In genomic region chr11:100006624-100007023, GRCm38 (mm10) we compare ENCODE assay signal across 14 mouse cellular contexts. TPM values are rescaled to one million over a fixed set of nuclear protein-coding genes. Genes with fewer than 3 reads are reported as not detected.
A peak's percentile ranks its signal among the peaks of the same experiment; 100 is the strongest.
DNase-seq lines count a peak whose midpoint lies in the region; TF ChIP-seq lines count a peak whose summit lies in the region.
"Had no signal": no experiment of that assay in that cellular context is flagged by ENCODE, and none has a peak within 500 bp of the region (broad histone marks: within the 10 kb centered on the region; RNA-seq: fewer than 3 reads in every experiment).

No protein-coding gene starts in this region.

- no peak overlapping the region for H3K4me3 ChIP-seq in kidney, adult 2 months (ENCODE audit: insufficient read depth, low read depth, low read length)
- no peak overlapping the region for H3K4me3 ChIP-seq in thymus, adult 2 months (ENCODE audit: control insufficient read depth, insufficient read depth, low read length)
- H3K4me3 ChIP-seq in bone marrow, adult 2 months (replicated peaks; ENCODE audit: control insufficient read depth, low read depth, low read length) = no peak overlapping the region
- H3K4me3 ChIP-seq: limb, embryonic 10.5 days; stomach, embryonic 15.5 days had no signal

- no peaks in the 10 kb centered on the region for H3K4me1 ChIP-seq in kidney, adult 2 months (ENCODE audit: control insufficient read depth, insufficient read depth, low read length)
- H3K4me1 ChIP-seq in thymus, adult 2 months (replicated peaks; ENCODE audit: control insufficient read depth, insufficient read depth, low read length) = no peaks in the 10 kb centered on the region
- H3K4me1 ChIP-seq in bone marrow, adult 2 months (ENCODE audit: control insufficient read depth, insufficient read depth, low read length) = no peaks in the 10 kb centered on the region
- H3K4me1 ChIP-seq: limb, embryonic 10.5 days; stomach, embryonic 15.5 days had no signal

- WGBS in kidney, adult 2 months = 55% methylated on average over 3 of the region's 3 CpGs
- 59% methylated on average over 3 of the region's 3 CpGs for WGBS in thymus, adult 2 months
- 50% methylated on average over 3 of the region's 3 CpGs for WGBS in bone marrow, adult 2 months

- DNase-seq in kidney, adult 2 months = no peak
- DNase-seq in kidney, adult 8-10 months = no peak
- DNase-seq in thymus, postnatal 4 days = peak; percentile 37
- no peak for DNase-seq in thymus, adult 2 months
- DNase-seq in spleen, postnatal 36 days (ENCODE audit: low spot score in 2 of 2) = no peak
- DNase-seq in right cerebral cortex, postnatal 10 days (ENCODE audit: low spot score in 2 of 2) = no peak
- DNase-seq: cerebellum, adult 2 months had no signal

- no peaks in the 10 kb centered on the region for H3K36me3 ChIP-seq in kidney, adult 2 months (ENCODE audit: control insufficient read depth, insufficient read depth, low read length)
- H3K36me3 ChIP-seq in thymus, adult 2 months (ENCODE audit: control insufficient read depth, insufficient read depth, low read length) = no peaks in the 10 kb centered on the region
- H3K36me3 ChIP-seq: limb, embryonic 10.5 days; stomach, embryonic 15.5 days had no signal

- H3K27ac ChIP-seq in kidney, adult 2 months (ENCODE audit: insufficient read depth, low read depth, low read length) = no peak overlapping the region
- no peak overlapping the region for H3K27ac ChIP-seq in thymus, adult 2 months (ENCODE audit: control insufficient read depth, insufficient read depth, low read length)
- H3K27ac ChIP-seq in bone marrow, adult 2 months (ENCODE audit: control insufficient read depth, insufficient read depth, low read depth, low read length, poor library complexity) = no peak overlapping the region
- H3K27ac ChIP-seq: hindbrain, embryonic 14.5 days; limb, embryonic 10.5 days had no signal

- H3K27me3 ChIP-seq in kidney, adult 2 months (replicated peaks; ENCODE audit: control insufficient read depth, insufficient read depth, low read length) = no peaks in the 10 kb centered on the region; the same call in 1 of the 2 replicates
- no peaks in the 10 kb centered on the region for H3K27me3 ChIP-seq in thymus, adult 2 months (ENCODE audit: control insufficient read depth, insufficient read depth, low read length)
- H3K27me3 ChIP-seq: stomach, embryonic 15.5 days had no signal

- TF ChIP-seq POLR2A in kidney, adult 2 months (IDR thresholded peaks at IDR 0.05; ENCODE audit: low read depth, low read length) = no peak
- no peak for TF ChIP-seq POLR2A in thymus, adult 2 months (IDR thresholded peaks at IDR 0.05; ENCODE audit: control insufficient read depth, extremely low read depth, insufficient read depth, low read length, poor library complexity)
- TF ChIP-seq POLR2A in bone marrow, adult 2 months (IDR thresholded peaks at IDR 0.05; ENCODE audit: borderline replicate concordance, control insufficient read depth, low read depth, low read length) = no peak

- TF ChIP-seq CTCF in kidney, adult 2 months (conservative IDR thresholded peaks at IDR 0.05; ENCODE audit: insufficient read depth, insufficient read length, low read depth, low read length) = peak; percentile 33; the same call in 1 of the 2 replicates
- no peak for TF ChIP-seq CTCF in thymus, adult 2 months (IDR thresholded peaks at IDR 0.05; ENCODE audit: borderline replicate concordance, control insufficient read depth, extremely low read depth, insufficient read depth, low read length, poor library complexity)
- 0 out of 2 replicates have a peak, but pooled peaks have one; percentile 14 for TF ChIP-seq CTCF in bone marrow, adult 2 months (IDR thresholded peaks at IDR 0.05; ENCODE audit: control insufficient read depth, insufficient read depth, low read length)

RNA-seq across cellular contexts. Expression of gene Krt33a, which starts 9.4 kb away (rescaled TPM):
- not detected in 2 replicates for polyA plus RNA-seq in kidney, adult 2 months (2012; rRNA removed)
- polyA plus RNA-seq in thymus, adult 2 months (2012; rRNA removed) = 0.11 and 0.14 TPM in 2 replicates
- not detected in 2 replicates for polyA plus RNA-seq in bone marrow, adult 2 months (2011; ENCODE audit: insufficient read depth, insufficient read length, low replicate concordance, missing spikeins)
- polyA plus RNA-seq: activated CD4-positive, CD25-positive, alpha-beta regulatory T cell, adult 4 months; cerebellum, adult 2 months; forebrain, embryonic 16.5 days; hindbrain, embryonic 14.5 days; limb, embryonic 10.5 days had no signal

RNA-seq across cellular contexts. Expression of gene Krtap17-1, which starts 12.8 kb away (rescaled TPM):
- polyA plus RNA-seq in kidney, adult 2 months (2012; rRNA removed) = not detected in 2 replicates
- polyA plus RNA-seq in thymus, adult 2 months (2012; rRNA removed) = 0.31 and 0.43 TPM in 2 replicates
- not detected in 2 replicates for polyA plus RNA-seq in bone marrow, adult 2 months (2011; ENCODE audit: insufficient read depth, insufficient read length, low replicate concordance, missing spikeins)
- polyA plus RNA-seq: activated CD4-positive, CD25-positive, alpha-beta regulatory T cell, adult 4 months; forebrain, embryonic 16.5 days; stomach, embryonic 15.5 days had no signal

RNA-seq across cellular contexts. Expression of gene Krtap16-1, which starts 20.2 kb away (rescaled TPM):
- polyA plus RNA-seq in kidney, adult 2 months (2012; rRNA removed) = not detected in 2 replicates
- not detected in 2 replicates for polyA plus RNA-seq in thymus, adult 2 months (2012; rRNA removed)
- polyA plus RNA-seq in bone marrow, adult 2 months (2011; ENCODE audit: insufficient read depth, insufficient read length, low replicate concordance, missing spikeins) = not detected in 2 replicates
- polyA plus RNA-seq: activated CD4-positive, CD25-positive, alpha-beta regulatory T cell, adult 4 months; cerebellum, adult 2 months; forebrain, embryonic 16.5 days; limb, embryonic 10.5 days; stomach, embryonic 15.5 days had no signal

RNA-seq across cellular contexts. Expression of gene Krt33b, which starts 23.0 kb away (rescaled TPM):
- not detected in 2 replicates for polyA plus RNA-seq in kidney, adult 2 months (2012; rRNA removed)
- polyA plus RNA-seq in thymus, adult 2 months (2012; rRNA removed) = 0.44 TPM in 1 of 2 replicates, not detected in the other
- not detected in 2 replicates for polyA plus RNA-seq in bone marrow, adult 2 months (2011; ENCODE audit: insufficient read depth, insufficient read length, low replicate concordance, missing spikeins)
- polyA plus RNA-seq: activated CD4-positive, CD25-positive, alpha-beta regulatory T cell, adult 4 months; cerebellum, adult 2 months; forebrain, embryonic 16.5 days; hindbrain, embryonic 14.5 days; limb, embryonic 10.5 days; stomach, embryonic 15.5 days had no signal

RNA-seq across cellular contexts. Expression of gene Krtap29-1, which starts 27.8 kb away (rescaled TPM):
- not detected in 2 replicates for polyA plus RNA-seq in kidney, adult 2 months (2012; rRNA removed)
- polyA plus RNA-seq in thymus, adult 2 months (2012; rRNA removed) = not detected in 2 replicates
- polyA plus RNA-seq in bone marrow, adult 2 months (2011; ENCODE audit: insufficient read depth, insufficient read length, low replicate concordance, missing spikeins) = not detected in 2 replicates
- polyA plus RNA-seq: activated CD4-positive, CD25-positive, alpha-beta regulatory T cell, adult 4 months; cerebellum, adult 2 months; embryonic facial prominence, embryonic 14.5 days; forebrain, embryonic 16.5 days; hindbrain, embryonic 14.5 days; limb, embryonic 10.5 days; stomach, embryonic 15.5 days had no signal
